Mouse (Mus musculus): ENCODE data around the gene Ubtf. TPM values are rescaled to one million over a fixed set of nuclear protein-coding genes. Genes with fewer than 3 reads are reported as not detected.
A peak's percentile ranks its signal among the peaks of the same experiment; 100 is the strongest.
"Not testable (repeated sequence)": the region's sequence is repeated elsewhere in the genome, so short reads cannot be mapped to it uniquely, and the experiment has no call there.

Ubtf gene
- polyA plus RNA-seq, 1 experiment from 2014 or later, result 86.1 TPM

DNA sequence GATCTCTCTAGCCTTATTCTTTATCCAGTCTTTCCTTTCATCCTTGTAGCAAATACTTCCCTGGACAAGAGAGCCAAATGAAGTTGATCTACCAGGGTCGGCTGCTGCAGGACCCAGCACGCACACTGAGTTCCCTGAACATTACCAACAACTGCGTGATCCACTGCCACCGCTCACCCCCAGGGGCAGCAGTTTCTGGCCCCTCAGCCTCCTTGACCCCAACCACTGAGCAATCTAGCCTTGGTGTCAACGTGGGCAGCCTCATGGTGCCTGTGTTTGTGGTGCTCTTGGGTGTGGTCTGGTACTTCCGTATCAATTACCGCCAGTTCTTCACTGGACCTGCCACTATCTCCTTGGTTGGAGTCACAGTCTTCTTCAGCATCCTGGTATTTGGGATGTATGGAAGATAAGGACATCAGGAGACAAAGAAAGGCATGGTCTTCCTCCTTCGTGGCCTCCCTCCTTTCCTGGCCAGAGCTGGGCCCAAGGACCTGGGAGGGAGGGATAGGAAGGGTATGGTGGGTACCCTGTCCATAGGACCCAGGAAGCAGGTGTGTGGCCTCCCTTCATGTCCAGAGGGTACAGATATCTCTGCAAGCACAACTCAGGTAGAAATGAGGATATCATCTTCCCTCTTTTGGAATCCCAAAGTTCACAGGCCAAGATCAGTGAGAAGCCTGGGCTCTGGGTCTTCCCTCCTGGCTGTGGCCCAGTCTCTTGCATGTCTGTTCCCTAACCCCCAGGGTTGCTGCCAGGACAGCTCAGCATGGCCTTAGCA lies 31.3 kb downstream of the Ubtf start:
- Histone ChIP-seq H3K36me3 (peaks cover 48% of the 10 kb centered on the region), H3K9me3 (no peaks in the 10 kb centered on the region), H3K27ac (no peak overlapping the region), H3K4me2 (no peak overlapping the region), H3K27me3 (no peaks in the 10 kb centered on the region), H3K4me3 (no peak overlapping the region), H3K9ac (no peak overlapping the region), H3K4me1 (peaks cover 14% of the 10 kb centered on the region)
- WGBS, result 82% methylated on average over 8 of the region's 8 CpGs
- ATAC-seq (ENCODE audit: borderline replicate concordance, extremely low read depth, low FRiP score, low TSS enrichment), result no peak

- 86% methylated on average over 8 of the region's 8 CpGs for WGBS
- no peak overlapping the region for H3K4me2 ChIP-seq
- ATAC-seq (ENCODE audit: borderline replicate concordance, extremely low read depth, low FRiP score, low TSS enrichment), result no peak
- H3K36me3 ChIP-seq, result peaks cover 41% of the 10 kb centered on the region
- peaks cover 14% of the 10 kb centered on the region for H3K4me1 ChIP-seq
- no peaks in the 10 kb centered on the region for H3K9me3 ChIP-seq
- no peak overlapping the region for H3K4me3 ChIP-seq
- no peaks in the 10 kb centered on the region for H3K27me3 ChIP-seq
- H3K27ac ChIP-seq, result no peak overlapping the region
- H3K9ac ChIP-seq, result no peak overlapping the region
Observed at GRCm38 (mm10) chr11:102287485-102287884, 32.1 kb downstream of the Ubtf start.

GRCm38 (mm10) chr11:102285095-102285834 lies 34.3 kb downstream of the Ubtf start:
- Histone ChIP-seq H3K9ac (peak overlapping the region; percentile 88), H3K27ac (peak overlapping the region; percentile 80), H3K4me2 (peak overlapping the region; percentile 74), H3K9me3 (no peaks in the 10 kb centered on the region), H3K36me3 (peaks cover 18% of the 10 kb centered on the region), H3K27me3 (no peaks in the 10 kb centered on the region), H3K4me3 (peak overlapping the region; percentile 82), H3K4me1 (peaks cover 14% of the 10 kb centered on the region)
- 2% methylated on average over 31 of the region's 31 CpGs for WGBS
- ATAC-seq (ENCODE audit: borderline replicate concordance, extremely low read depth, low FRiP score, low TSS enrichment), result peak; percentile 68; the same call in 1 of the 2 replicates

- Histone ChIP-seq H3K27ac (peak within 1 kb of the TSS; percentile 80), H3K4me3 (peak within 1 kb of the TSS; percentile 82), H3K4me2 (peak within 1 kb of the TSS; percentile 74), H3K9ac (peak within 1 kb of the TSS; percentile 88), H3K4me1 (peaks cover 14% of the 10 kb centered on the region), H3K9me3 (no peaks in the 10 kb centered on the region), H3K36me3 (peaks cover 18% of the 10 kb centered on the region), H3K27me3 (no peaks in the 10 kb centered on the region)
- ATAC-seq (ENCODE audit: borderline replicate concordance, extremely low read depth, low FRiP score, low TSS enrichment), result peak; percentile 93
- WGBS, result under 1% methylated on average over 32 of the region's 32 CpGs
Observed at GRCm38 (mm10) chr11:102284501-102285094, 34.9 kb downstream of the Ubtf start, which contains the start of gene Tmub2. Gene Tmub2, plus strand, starts transcription at chr11:102284931.

GRCm38 (mm10) chr11:102283922-102284321 lies 35.6 kb downstream of the Ubtf start:
- WGBS, result 80% methylated on average over 6 of the region's 6 CpGs
- ATAC-seq (ENCODE audit: borderline replicate concordance, extremely low read depth, low FRiP score, low TSS enrichment), result no peak

DNA sequence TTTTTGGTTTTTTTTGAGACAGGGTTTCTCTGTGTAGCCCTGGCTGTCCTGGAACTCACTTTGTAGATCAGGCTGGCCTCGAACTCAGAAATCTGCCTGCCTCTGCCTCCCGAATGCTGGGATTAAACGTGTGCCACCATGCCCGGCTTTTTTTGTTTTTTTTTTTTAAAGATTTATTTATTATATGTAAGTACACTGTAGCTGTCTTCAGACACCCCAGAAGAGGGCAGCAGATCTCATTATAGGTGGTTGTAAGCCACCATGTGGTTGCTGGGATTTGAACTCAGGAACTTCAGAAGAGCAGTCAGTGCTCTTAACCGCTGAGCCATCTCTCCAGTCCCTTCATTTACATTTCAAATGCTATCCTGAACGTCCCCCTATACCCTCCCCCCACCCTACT lies 39.3 kb downstream of the Ubtf start:
- H3K4me2 ChIP-seq; H3K36me3 ChIP-seq; H3K9ac ChIP-seq; ATAC-seq (ENCODE audit: borderline replicate concordance, extremely low read depth, low FRiP score, low TSS enrichment); H3K4me3 ChIP-seq; H3K9me3 ChIP-seq; H3K27me3 ChIP-seq; H3K4me1 ChIP-seq; H3K27ac ChIP-seq: not testable (repeated sequence)
- WGBS, result 70% methylated on average over 6 of the region's 6 CpGs

More at GRCm38 (mm10) chr11:102283922-102284321, 35.6 kb downstream of the Ubtf start:
- Histone ChIP-seq H3K27me3 (no peaks in the 10 kb centered on the region), H3K9me3 (no peaks in the 10 kb centered on the region), H3K4me2 (peak overlapping the region; percentile 74), H3K9ac (no peak overlapping the region), H3K4me3 (peak overlapping the region; percentile 82), H3K36me3 (peaks cover 16% of the 10 kb centered on the region), H3K4me1 (peaks cover 14% of the 10 kb centered on the region), H3K27ac (peak overlapping the region; percentile 80)

- WGBS, result 85% methylated on average over 3 of the region's 3 CpGs
- Histone ChIP-seq H3K27ac (no peak overlapping the region), H3K4me3 (no peak overlapping the region), H3K4me1 (peaks cover 8% of the 10 kb centered on the region), H3K27me3 (0 out of 2 replicates have a peak, but pooled peaks cover 9% of the 10 kb centered on the region), H3K9me3 (no peaks in the 10 kb centered on the region), H3K36me3 (no peaks in the 10 kb centered on the region), H3K4me2 (no peak overlapping the region), H3K9ac (no peak overlapping the region)
- ATAC-seq (ENCODE audit: borderline replicate concordance, extremely low read depth, low FRiP score, low TSS enrichment), result no peak
Observed at GRCm38 (mm10) chr11:102279595-102279994, 39.9 kb downstream of the Ubtf start.

- Histone ChIP-seq H3K27me3 (0 out of 2 replicates have a peak, but pooled peaks cover 9% of the 10 kb centered on the region), H3K9ac (no peak overlapping the region), H3K4me1 (peaks cover 8% of the 10 kb centered on the region), H3K36me3 (no peaks in the 10 kb centered on the region), H3K27ac (no peak overlapping the region), H3K4me3 (no peak overlapping the region), H3K4me2 (no peak overlapping the region), H3K9me3 (no peaks in the 10 kb centered on the region)
- no peak for ATAC-seq (ENCODE audit: borderline replicate concordance, extremely low read depth, low FRiP score, low TSS enrichment)
- 70% methylated on average over 9 of the region's 12 CpGs for WGBS
Observed at GRCm38 (mm10) chr11:102277754-102278153, 41.8 kb downstream of the Ubtf start.

GRCm38 (mm10) chr11:102276411-102276915 lies 43.1 kb downstream of the Ubtf start:
- Histone ChIP-seq H3K9me3 (no peaks in the 10 kb centered on the region), H3K4me2 (peak overlapping the region; percentile 64), H3K9ac (peak overlapping the region; percentile 35), H3K4me1 (peaks cover 8% of the 10 kb centered on the region), H3K27me3 (0 out of 2 replicates have a peak, but pooled peaks cover 9% of the 10 kb centered on the region), H3K36me3 (no peaks in the 10 kb centered on the region), H3K27ac (no peak overlapping the region), H3K4me3 (peak overlapping the region; percentile 35)
- WGBS, result 2% methylated on average over 33 of the region's 33 CpGs
- ATAC-seq (ENCODE audit: borderline replicate concordance, extremely low read depth, low FRiP score, low TSS enrichment), result peak; percentile 83

DNA sequence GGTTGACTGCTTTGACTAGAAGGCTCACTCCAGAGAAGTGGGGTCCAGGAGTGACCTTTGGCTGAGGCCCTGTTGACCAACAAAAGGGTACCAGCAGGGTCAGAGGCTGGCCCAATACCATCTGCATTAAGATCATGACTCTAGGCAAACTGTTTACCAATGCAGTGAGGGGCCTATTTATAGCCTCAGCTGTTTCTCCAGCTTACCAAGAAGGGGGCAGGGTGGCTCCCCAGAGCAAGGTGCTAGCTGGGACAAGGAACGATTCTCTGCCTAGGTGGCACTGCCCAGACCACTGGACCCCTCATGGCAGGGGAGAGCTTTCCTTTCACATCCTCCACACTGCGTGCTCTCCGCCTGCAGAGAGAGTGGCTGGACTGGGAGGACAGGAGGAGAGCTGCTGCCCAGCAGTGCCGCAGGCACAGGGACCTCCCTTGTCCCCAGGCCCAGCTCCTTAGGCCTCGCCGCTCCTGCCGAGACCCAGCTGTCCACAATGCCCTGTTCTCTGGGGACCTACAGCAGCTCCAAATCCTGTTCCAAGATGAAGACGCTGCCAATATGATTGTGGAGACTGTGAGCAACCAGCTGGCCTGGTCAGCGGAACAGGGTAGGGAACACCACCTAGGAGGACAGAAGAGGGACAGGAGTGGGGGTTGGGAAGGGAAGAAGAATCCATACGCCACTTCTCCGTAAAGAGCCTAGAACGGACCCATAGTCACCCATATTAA lies 50.9 kb downstream of the Ubtf start, which contains the start of gene Asb16:
Gene Asb16 (plus strand): TSS at position 224 of the 725 bp plus-strand sequence.
- Histone ChIP-seq H3K9me3 (no peaks in the 10 kb centered on the region), H3K27me3 (no peaks in the 10 kb centered on the region), H3K36me3 (0 out of 2 replicates have a peak, but pooled peaks cover 4% of the 10 kb centered on the region), H3K9ac (no peak within 1 kb of the TSS), H3K27ac (no peak within 1 kb of the TSS), H3K4me1 (0 out of 2 replicates have a peak, but pooled peaks cover 2% of the 10 kb centered on the region), H3K4me3 (no peak within 1 kb of the TSS), H3K4me2 (0 out of 2 replicates have a peak within 1 kb of the TSS, but pooled peaks have one; percentile 19)
- 81% methylated on average over 12 of the region's 12 CpGs for WGBS
- ATAC-seq (ENCODE audit: borderline replicate concordance, extremely low read depth, low FRiP score, low TSS enrichment), result no peak

- Histone ChIP-seq H3K4me1 (0 out of 2 replicates have a peak, but pooled peaks cover 2% of the 10 kb centered on the region), H3K9me3 (no peaks in the 10 kb centered on the region), H3K9ac (no peak overlapping the region), H3K27me3 (no peaks in the 10 kb centered on the region), H3K4me2 (0 out of 2 replicates have a peak overlapping the region, but pooled peaks have one; percentile 19), H3K4me3 (no peak overlapping the region), H3K27ac (no peak overlapping the region), H3K36me3 (peaks cover 4% of the 10 kb centered on the region; the same call in 1 of the 2 replicates)
- peak; percentile 61; the same call in 1 of the 2 replicates for ATAC-seq (ENCODE audit: borderline replicate concordance, extremely low read depth, low FRiP score, low TSS enrichment)
- 6% methylated on average over 11 of the region's 11 CpGs for WGBS
Observed at GRCm38 (mm10) chr11:102267480-102267879, 52.1 kb downstream of the Ubtf start.

Data from lung, embryonic 15.5 days (tissue).